Mouse (Mus musculus) hindbrain, embryonic 10.5 days (tissue): ENCODE results near the gene Tgfbr3. TPM values are rescaled to one million over a fixed set of nuclear protein-coding genes. Genes with fewer than 3 reads are reported as not detected.
A peak's percentile ranks its signal among the peaks of the same experiment; 100 is the strongest.

Source experiments
- DNase-seq: peaks from one replicate; pipeline ENCODE4 v3.0.0-alpha.2; 2017; ENCODE audit warnings: low spot score
- H3K27ac ChIP-seq: fragments of 300-500 bp; sonication (generic); 2 replicates; pipeline ENCODE4 v1.5.1; 2016; ENCODE audit warnings: mild to moderate bottlenecking, moderate library complexity
- H3K27me3 ChIP-seq: fragments of 300-500 bp; sonication (generic); 2 replicates; pipeline ENCODE4 v1.6.1; 2016; ENCODE audit warnings: mild to moderate bottlenecking; ENCODE audit not compliant: poor library complexity, insufficient read depth, severe bottlenecking
- H3K36me3 ChIP-seq: fragments of 300-500 bp; sonication (generic); 2 replicates; pipeline ENCODE4 v1.6.1; 2016; ENCODE audit warnings: mild to moderate bottlenecking, moderate library complexity
- H3K4me1 ChIP-seq: fragments of 300-500 bp; sonication (generic); replicated peaks from 2 replicates; pipeline ENCODE4 v1.6.1; 2016; ENCODE audit warnings: mild to moderate bottlenecking
- H3K4me3 ChIP-seq: fragments of 300-500 bp; sonication (generic); 2 replicates; pipeline ENCODE4 v1.5.1; 2016; ENCODE audit warnings: mild to moderate bottlenecking, moderate library complexity
- H3K9me3 ChIP-seq: fragments of 300-500 bp; sonication (generic); 2 replicates; pipeline ENCODE4 v1.6.1; 2016; ENCODE audit warnings: mild to moderate bottlenecking, moderate library complexity
- WGBS: fragments of 180-500 bp; shearing (Covaris S2); methylation state at CpG from one replicate; pipeline ENCODE4 v1.1.7; 2016; 5-methylcytosine and 5-hydroxymethylcytosine counted together
- polyA plus RNA-seq: library from polyadenylated mRNA; unstranded; fragments of >200 nt; fragmentation: Nextera tagmentation; extraction: Ambion mirVana; gene quantifications from 2 replicates; pipeline ENCODE4 v1.2.1, GENCODE M21; 2016

Gene Tgfbr3
- polyA plus RNA-seq, 1 experiment from 2014 or later = 8.3 TPM

- Histone ChIP-seq H3K4me3 (no peak overlapping the region), H3K9me3 (no peaks in the 10 kb centered on the region), H3K27ac (no peak overlapping the region), H3K27me3 (no peaks in the 10 kb centered on the region), H3K36me3 (no peaks in the 10 kb centered on the region), H3K4me1 (peaks cover 33% of the 10 kb centered on the region)
- DNase-seq = no peak
- 81% methylated on average over 5 of the region's 5 CpGs for WGBS
Measured at GRCm38 (mm10) chr5:107098007-107098406, 191.4 kb downstream of the Tgfbr3 start.

DNA sequence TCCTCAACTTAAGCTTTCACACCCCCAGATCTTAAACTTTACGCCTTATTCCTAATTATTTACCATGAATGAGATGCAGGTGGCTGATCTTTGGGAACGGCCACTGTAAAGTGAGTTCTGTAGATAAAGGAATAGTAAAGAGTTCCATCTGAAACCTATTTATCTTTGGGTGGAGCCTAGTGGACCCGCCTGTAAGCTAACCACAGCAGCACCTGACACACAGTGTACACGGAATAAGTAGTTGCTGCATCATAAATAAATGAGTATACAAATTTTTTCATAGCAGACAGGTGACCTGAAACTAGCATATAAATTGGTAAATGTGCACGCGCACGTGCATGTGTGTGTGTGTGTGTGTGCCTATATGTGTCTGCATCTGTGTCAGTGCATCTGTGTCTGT, 192.1 kb downstream of the Tgfbr3 start:
- peaks cover 33% of the 10 kb centered on the region for H3K4me1 ChIP-seq
- H3K4me3 ChIP-seq = no peak overlapping the region

DNA sequence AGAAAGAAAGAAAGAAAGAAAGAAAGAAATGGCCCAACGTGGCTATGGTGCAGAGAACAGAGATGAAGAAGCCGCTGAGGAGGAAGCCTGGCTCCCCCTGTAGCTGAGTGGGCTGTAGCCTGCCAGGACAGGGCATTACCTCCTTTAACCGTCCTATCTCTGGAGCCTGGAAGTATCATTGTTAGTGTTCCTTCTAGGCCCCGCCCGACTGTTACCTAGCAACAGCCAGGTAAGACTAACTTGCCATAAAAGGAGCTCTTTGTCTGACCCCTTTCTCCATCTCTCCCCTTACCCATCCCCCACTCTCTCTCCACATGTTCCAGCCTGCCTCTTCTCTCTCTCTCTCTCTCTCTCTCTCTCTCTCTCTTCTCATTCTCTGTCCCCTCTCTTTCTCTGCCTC, 195.2 kb downstream of the Tgfbr3 start:
- no peaks in the 10 kb centered on the region for H3K9me3 ChIP-seq
- peaks cover 23% of the 10 kb centered on the region for H3K4me1 ChIP-seq
- no peaks in the 10 kb centered on the region for H3K27me3 ChIP-seq
- H3K27ac ChIP-seq = 0 out of 2 replicates have a peak overlapping the region, but pooled peaks have one; percentile 40
- no peak for DNase-seq
- H3K4me3 ChIP-seq = no peak overlapping the region
- H3K36me3 ChIP-seq = no peaks in the 10 kb centered on the region
- WGBS = 40% methylated on average over 5 of the region's 5 CpGs

More for the DNA sequence above, 192.1 kb downstream of the Tgfbr3 start:
- Histone ChIP-seq H3K36me3 (no peaks in the 10 kb centered on the region), H3K27ac (no peak overlapping the region), H3K27me3 (no peaks in the 10 kb centered on the region), H3K9me3 (no peaks in the 10 kb centered on the region)
- DNase-seq = no peak
- 92% methylated on average over 7 of the region's 7 CpGs for WGBS

- no peak overlapping the region for H3K4me3 ChIP-seq
- WGBS = 87% methylated on average over 3 of the region's 3 CpGs
- no peaks in the 10 kb centered on the region for H3K27me3 ChIP-seq
- no peaks in the 10 kb centered on the region for H3K9me3 ChIP-seq
- no peak for DNase-seq
- no peak overlapping the region for H3K27ac ChIP-seq
- no peaks in the 10 kb centered on the region for H3K36me3 ChIP-seq
- peaks cover 27% of the 10 kb centered on the region for H3K4me1 ChIP-seq
Measured at GRCm38 (mm10) chr5:107093253-107093652, 196.2 kb downstream of the Tgfbr3 start.

GRCm38 (mm10) chr5:107092137-107092536, 197.3 kb downstream of the Tgfbr3 start:
- DNase-seq = no peak
- Histone ChIP-seq H3K9me3 (no peaks in the 10 kb centered on the region), H3K27me3 (no peaks in the 10 kb centered on the region), H3K27ac (no peak overlapping the region), H3K4me1 (peaks cover 37% of the 10 kb centered on the region), H3K4me3 (no peak overlapping the region), H3K36me3 (no peaks in the 10 kb centered on the region)
- WGBS = 88% methylated on average over 8 of the region's 8 CpGs

DNA sequence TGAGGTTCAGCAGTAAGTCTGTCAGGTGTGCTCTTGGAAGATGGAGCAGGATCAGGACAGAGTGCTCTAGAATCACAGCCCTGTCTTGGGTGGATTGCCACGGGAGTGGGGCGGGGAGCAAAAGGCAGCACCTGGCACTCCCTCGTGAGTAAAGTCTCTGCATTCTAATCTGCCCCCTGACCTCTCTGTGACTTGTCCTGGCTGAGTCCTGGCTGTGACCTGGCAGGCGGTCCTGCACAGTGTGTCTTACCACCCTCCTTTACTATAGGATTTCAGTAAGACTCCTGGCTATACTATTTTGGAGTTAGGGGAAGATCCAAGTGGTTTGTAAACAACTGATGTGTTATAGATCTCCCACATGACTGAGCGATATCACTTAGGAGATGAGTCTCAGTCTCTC, 199.5 kb downstream of the Tgfbr3 start:
- Histone ChIP-seq H3K9me3 (no peaks in the 10 kb centered on the region), H3K4me3 (no peak overlapping the region), H3K27ac (no peak overlapping the region), H3K27me3 (no peaks in the 10 kb centered on the region), H3K4me1 (peaks cover 25% of the 10 kb centered on the region), H3K36me3 (no peaks in the 10 kb centered on the region)
- WGBS = 49% methylated on average over 5 of the region's 5 CpGs
- DNase-seq = no peak

GRCm38 (mm10) chr5:107087829-107088808, 201.3 kb downstream of the Tgfbr3 start:
- Histone ChIP-seq H3K27me3 (no peaks in the 10 kb centered on the region), H3K4me3 (no peak overlapping the region), H3K36me3 (no peaks in the 10 kb centered on the region), H3K27ac (peak overlapping the region; percentile 68), H3K9me3 (no peaks in the 10 kb centered on the region), H3K4me1 (peaks cover 18% of the 10 kb centered on the region)
- no peak for DNase-seq
- WGBS = 39% methylated on average over 12 of the region's 12 CpGs

GRCm38 (mm10) chr5:107087291-107087690, 202.1 kb downstream of the Tgfbr3 start:
- Histone ChIP-seq H3K27me3 (no peaks in the 10 kb centered on the region), H3K27ac (peak overlapping the region; percentile 29; the same call in 1 of the 2 replicates), H3K36me3 (no peaks in the 10 kb centered on the region), H3K4me1 (peaks cover 20% of the 10 kb centered on the region), H3K4me3 (no peak overlapping the region), H3K9me3 (no peaks in the 10 kb centered on the region)
- DNase-seq = no peak
- WGBS = 48% methylated on average over 2 of the region's 2 CpGs

DNA sequence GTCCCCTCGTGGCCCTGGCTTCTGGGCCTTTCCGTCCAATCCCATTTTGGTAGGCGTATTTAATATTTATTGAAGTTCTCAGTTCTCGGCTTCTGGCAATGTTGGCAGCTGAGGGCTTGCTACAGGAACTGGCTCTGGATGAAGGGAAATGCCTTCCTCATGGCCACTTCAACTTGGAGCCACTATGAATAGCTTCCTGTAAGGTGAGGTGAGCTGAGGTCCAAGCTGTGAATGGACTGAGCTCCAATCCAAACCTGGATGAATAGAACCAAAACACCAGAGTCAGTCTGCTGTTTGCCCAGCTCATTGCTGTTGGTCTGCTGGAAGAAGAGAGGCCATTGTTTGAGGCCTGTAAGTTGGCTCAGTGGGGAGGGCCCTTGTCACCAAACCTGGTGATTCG, 203.3 kb downstream of the Tgfbr3 start:
- no peak overlapping the region for H3K4me3 ChIP-seq
- WGBS = 85% methylated on average over 5 of the region's 5 CpGs
- H3K4me1 ChIP-seq = peaks cover 26% of the 10 kb centered on the region
- H3K27me3 ChIP-seq = no peaks in the 10 kb centered on the region
- H3K27ac ChIP-seq = no peak overlapping the region
- no peaks in the 10 kb centered on the region for H3K36me3 ChIP-seq
- DNase-seq = no peak
- no peaks in the 10 kb centered on the region for H3K9me3 ChIP-seq

GRCm38 (mm10) chr5:107084431-107084830, 205.0 kb downstream of the Tgfbr3 start:
- Histone ChIP-seq H3K9me3 (no peaks in the 10 kb centered on the region), H3K4me1 (peaks cover 29% of the 10 kb centered on the region), H3K4me3 (no peak overlapping the region), H3K36me3 (no peaks in the 10 kb centered on the region), H3K27ac (no peak overlapping the region), H3K27me3 (no peaks in the 10 kb centered on the region)
- DNase-seq = no peak
- WGBS = 91% methylated on average over 4 of the region's 4 CpGs

- no peak for DNase-seq
- WGBS = 74% methylated on average over 3 of the region's 3 CpGs
- H3K36me3 ChIP-seq = no peaks in the 10 kb centered on the region
- no peak overlapping the region for H3K27ac ChIP-seq
- H3K4me3 ChIP-seq = no peak overlapping the region
- peaks cover 18% of the 10 kb centered on the region for H3K4me1 ChIP-seq
- no peaks in the 10 kb centered on the region for H3K27me3 ChIP-seq
- no peaks in the 10 kb centered on the region for H3K9me3 ChIP-seq
Measured at GRCm38 (mm10) chr5:107082011-107082410, 207.4 kb downstream of the Tgfbr3 start.

DNA sequence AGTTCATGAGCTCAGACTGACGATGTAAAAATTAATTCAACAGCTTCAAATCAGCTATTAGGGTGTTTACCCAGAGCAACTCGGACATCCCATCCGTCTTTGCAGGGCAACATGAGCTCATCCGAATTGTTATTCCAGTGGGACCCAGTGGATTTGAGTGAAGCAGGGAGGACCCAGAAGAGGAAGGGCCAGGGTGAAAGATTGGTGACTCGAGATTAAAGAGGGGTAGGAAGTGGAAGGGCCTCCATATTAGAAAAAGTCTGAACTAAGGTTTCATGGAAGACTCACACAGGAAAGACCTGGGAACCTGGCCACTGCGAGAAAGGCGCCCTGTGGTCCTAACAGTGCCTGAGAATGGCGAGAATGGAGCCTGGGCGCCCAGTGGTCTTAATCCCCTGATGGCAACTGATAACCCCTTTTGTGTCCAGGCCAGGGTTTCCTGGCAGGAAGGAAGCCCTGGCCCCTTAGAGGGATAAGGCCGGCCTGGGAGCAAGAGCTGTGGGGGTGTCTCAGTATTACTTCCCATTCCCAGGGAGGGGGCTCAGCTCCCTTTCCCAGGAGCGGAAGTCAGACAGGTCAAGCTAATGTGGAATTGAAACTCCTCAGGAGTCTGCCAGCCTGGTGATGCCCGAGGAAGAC, 208.3 kb downstream of the Tgfbr3 start:
- peaks cover 18% of the 10 kb centered on the region for H3K4me1 ChIP-seq
- no peaks in the 10 kb centered on the region for H3K9me3 ChIP-seq
- no peaks in the 10 kb centered on the region for H3K27me3 ChIP-seq
- H3K36me3 ChIP-seq = no peaks in the 10 kb centered on the region
- DNase-seq = no peak
- H3K27ac ChIP-seq = peak overlapping the region; percentile 23; the same call in 1 of the 2 replicates
- WGBS = 57% methylated on average over 12 of the region's 12 CpGs
- no peak overlapping the region for H3K4me3 ChIP-seq

- H3K4me1 ChIP-seq = peaks cover 18% of the 10 kb centered on the region
- DNase-seq = no peak
- peak overlapping the region; percentile 29 for H3K27ac ChIP-seq
- WGBS = 63% methylated on average over 8 of the region's 8 CpGs
- H3K9me3 ChIP-seq = no peaks in the 10 kb centered on the region
- no peaks in the 10 kb centered on the region for H3K27me3 ChIP-seq
- no peaks in the 10 kb centered on the region for H3K36me3 ChIP-seq
- no peak overlapping the region for H3K4me3 ChIP-seq
Measured at GRCm38 (mm10) chr5:107079920-107080319, 209.5 kb downstream of the Tgfbr3 start.
